Mouse (Mus musculus) ES-Bruce4 (cell line): ENCODE data around the gene Ryr3.

ENCODE experiments used
- CTCF ChIP-seq: IDR thresholded peaks from one replicate; pipeline ENCODE4 v1.8.1; 2011; ENCODE audit warnings: low read depth, low read length
- EP300 ChIP-seq: IDR thresholded peaks from 2 replicates; pipeline ENCODE4 v1.6.1; 2011; ENCODE audit warnings: low read depth, low read length; ENCODE audit not compliant: insufficient read depth
- POLR2A ChIP-seq: IDR thresholded peaks from one replicate; pipeline ENCODE4 v1.8.1; 2011; ENCODE audit warnings: low read length; ENCODE audit not compliant: insufficient read depth

DNA sequence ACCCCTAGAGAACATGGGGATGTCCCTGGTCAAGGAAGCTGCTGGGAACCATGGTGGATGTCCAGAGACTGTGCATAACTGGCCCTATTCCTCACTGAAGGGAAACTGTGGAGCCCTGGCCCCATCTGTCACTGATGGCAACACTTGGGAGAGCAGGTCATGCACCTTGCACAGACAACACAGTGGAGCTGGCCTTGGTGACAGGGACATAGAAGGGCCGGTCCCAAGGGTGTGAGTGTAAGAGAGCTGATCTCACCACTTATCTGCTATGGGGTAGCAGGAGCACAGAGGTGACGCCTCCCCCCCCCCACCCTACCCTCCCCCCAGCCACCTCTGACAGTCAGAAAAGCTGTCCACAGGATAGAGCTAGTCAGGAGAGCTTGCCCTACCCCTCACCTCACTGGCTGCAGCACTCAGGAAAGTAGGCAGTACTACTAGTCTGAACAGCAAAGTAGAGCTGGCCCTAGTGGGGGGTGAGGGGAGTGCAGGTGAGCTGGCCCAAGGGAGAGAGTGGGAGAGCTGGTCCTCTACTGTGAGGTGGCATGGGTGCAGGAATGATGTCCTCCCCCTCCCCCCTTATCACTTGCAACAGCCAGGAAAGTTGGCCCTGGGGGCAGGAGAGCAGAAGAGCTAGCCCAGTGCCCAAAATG, 17.7 kb downstream of the Ryr3 start:
- TF ChIP-seq POLR2A (no peak), CTCF (no peak), EP300 (no peak)
